Mouse (Mus musculus) lung, embryonic 14.5 days (tissue): ENCODE results near the gene Ankrd34b. TPM values are rescaled to one million over a fixed set of nuclear protein-coding genes. Genes with fewer than 3 reads are reported as not detected.

Experiments used
- ATAC-seq: fragments of 200-750 bp; cut with Nextera tagmentation; 2 replicates; pipeline ENCODE4 v1.8.0; 2017; ENCODE audit warnings: mild to moderate bottlenecking, moderate TSS enrichment, moderate library complexity; ENCODE audit not compliant: insufficient read depth
- DNase-seq: peaks from one replicate; pipeline ENCODE4 v3.0.0-alpha.2; 2015
- H3K27ac ChIP-seq: fragments of 300-500 bp; sonication (generic); 2 replicates; pipeline ENCODE4 v1.5.1; 2014; ENCODE audit warnings: low read depth, mild to moderate bottlenecking, moderate library complexity
- H3K27me3 ChIP-seq: fragments of 300-500 bp; sonication (generic); 2 replicates; pipeline ENCODE4 v1.6.1; 2014; ENCODE audit warnings: low read length, control low read depth; ENCODE audit not compliant: insufficient read depth
- H3K36me3 ChIP-seq: fragments of 300-500 bp; sonication (generic); 2 replicates; pipeline ENCODE4 v1.6.1; 2014; ENCODE audit warnings: control low read depth; ENCODE audit not compliant: insufficient read depth
- H3K4me1 ChIP-seq: fragments of 300-500 bp; sonication (generic); 2 replicates; pipeline ENCODE4 v1.6.1; 2014; ENCODE audit warnings: antibody characterized with exemption, control low read depth; ENCODE audit not compliant: insufficient read depth
- H3K4me2 ChIP-seq: fragments of 300-500 bp; sonication (generic); 2 replicates; pipeline ENCODE4 v1.6.1; 2014; ENCODE audit warnings: mild to moderate bottlenecking
- H3K4me3 ChIP-seq: fragments of 300-500 bp; sonication (generic); 2 replicates; pipeline ENCODE4 v1.5.1; 2014; ENCODE audit warnings: low read depth, low read length
- H3K9ac ChIP-seq: fragments of 300-500 bp; sonication (generic); 2 replicates; pipeline ENCODE4 v1.6.1; 2014
- H3K9me3 ChIP-seq: fragments of 300-500 bp; sonication (generic); 2 replicates; pipeline ENCODE4 v1.6.1; 2016; ENCODE audit warnings: low read depth, low read length, control low read depth
- CTCF ChIP-seq: IDR thresholded peaks from 2 replicates; pipeline ENCODE4 v1.5.1; 2016; ENCODE audit warnings: antibody characterized with exemption, low read depth
- WGBS: fragments of 180-500 bp; shearing (Covaris S2); extraction: QIAGEN DNeasy Blood & Tissue Kit; methylation state at CpG from one replicate; pipeline ENCODE4 v1.1.7; 2014; 5-methylcytosine and 5-hydroxymethylcytosine counted together
- polyA plus RNA-seq: library from polyadenylated mRNA; unstranded; fragments of >200 nt; fragmentation: Nextera tagmentation; extraction: Ambion mirVana; gene quantifications from 2 replicates; pipeline ENCODE4 v1.2.1, GENCODE M21; 2014

The Ankrd34b gene
- polyA plus RNA-seq, 1 experiment from 2014 or later: 0.34 TPM

- Histone ChIP-seq H3K27me3 (no peaks in the 10 kb centered on the region), H3K4me2 (no peak overlapping the region), H3K36me3 (no peaks in the 10 kb centered on the region), H3K9me3 (no peaks in the 10 kb centered on the region), H3K9ac (no peak overlapping the region), H3K4me3 (no peak overlapping the region), H3K4me1 (no peaks in the 10 kb centered on the region), H3K27ac (no peak overlapping the region)
- ATAC-seq (no peak), DNase-seq (no peak)
- TF ChIP-seq CTCF: no peak
- WGBS: 65% methylated on average over 3 of the region's 3 CpGs
Observed at GRCm38 (mm10) chr13:92464698-92465097, 39.0 kb downstream of the Ankrd34b start.

GRCm38 (mm10) chr13:92467891-92468290, 42.2 kb downstream of the Ankrd34b start:
- no peaks in the 10 kb centered on the region for H3K4me1 ChIP-seq
- H3K9ac ChIP-seq: no peak overlapping the region
- ATAC-seq: no peak
- no peak for DNase-seq
- 74% methylated on average over 9 of the region's 9 CpGs for WGBS
- no peaks in the 10 kb centered on the region for H3K27me3 ChIP-seq
- H3K4me2 ChIP-seq: no peak overlapping the region
- H3K27ac ChIP-seq: no peak overlapping the region
- H3K9me3 ChIP-seq: no peaks in the 10 kb centered on the region
- no peaks in the 10 kb centered on the region for H3K36me3 ChIP-seq
- no peak for TF ChIP-seq CTCF
- no peak overlapping the region for H3K4me3 ChIP-seq

GRCm38 (mm10) chr13:92469381-92469780, 43.7 kb downstream of the Ankrd34b start:
- Histone ChIP-seq H3K4me1 (no peaks in the 10 kb centered on the region), H3K9me3 (no peaks in the 10 kb centered on the region), H3K36me3 (no peaks in the 10 kb centered on the region), H3K4me2 (no peak overlapping the region), H3K27me3 (no peaks in the 10 kb centered on the region), H3K27ac (no peak overlapping the region), H3K9ac (no peak overlapping the region), H3K4me3 (no peak overlapping the region)
- ATAC-seq (no peak), DNase-seq (no peak)
- 49% methylated on average over 2 of the region's 2 CpGs for WGBS
- TF ChIP-seq CTCF: no peak

- Histone ChIP-seq H3K4me2 (no peak overlapping the region), H3K4me1 (no peaks in the 10 kb centered on the region), H3K27me3 (no peaks in the 10 kb centered on the region), H3K9ac (no peak overlapping the region), H3K9me3 (no peaks in the 10 kb centered on the region), H3K4me3 (no peak overlapping the region), H3K27ac (no peak overlapping the region), H3K36me3 (no peaks in the 10 kb centered on the region)
- no peak for TF ChIP-seq CTCF
- no peak for DNase-seq
- WGBS: 54% methylated on average over 2 of the region's 2 CpGs
- ATAC-seq: no peak
Observed at GRCm38 (mm10) chr13:92470151-92470550, 44.5 kb downstream of the Ankrd34b start.

GRCm38 (mm10) chr13:92483348-92483747, 57.7 kb downstream of the Ankrd34b start:
- ATAC-seq: peak; percentile 72
- 0 out of 2 replicates have a peak overlapping the region, but pooled peaks have one; percentile 16 for H3K27ac ChIP-seq
- peak; percentile 68 for TF ChIP-seq CTCF

GRCm38 (mm10) chr13:92483852-92484463, 58.3 kb downstream of the Ankrd34b start, which contains the start of gene Fam151b:
Gene Fam151b (minus strand): TSS chr13:92484015.
- TF ChIP-seq CTCF: no peak
- DNase-seq: peak; percentile 95
- Histone ChIP-seq H3K9ac (peak within 1 kb of the TSS; percentile 40; the same call in 1 of the 2 replicates), H3K9me3 (no peaks in the 10 kb centered on the region), H3K4me1 (no peaks in the 10 kb centered on the region), H3K4me2 (peak within 1 kb of the TSS; percentile 72), H3K36me3 (0 out of 2 replicates have a peak, but pooled peaks cover 3% of the 10 kb centered on the region), H3K4me3 (peak within 1 kb of the TSS; percentile 47), H3K27ac (peak within 1 kb of the TSS; percentile 47; the same call in 1 of the 2 replicates), H3K27me3 (no peaks in the 10 kb centered on the region)
- peak; percentile 99 for ATAC-seq
- 7% methylated on average over 19 of the region's 19 CpGs for WGBS

More at GRCm38 (mm10) chr13:92483348-92483747, 57.7 kb downstream of the Ankrd34b start:
- 14% methylated on average over 3 of the region's 3 CpGs for WGBS
- Histone ChIP-seq H3K36me3 (0 out of 2 replicates have a peak, but pooled peaks cover 3% of the 10 kb centered on the region), H3K4me1 (no peaks in the 10 kb centered on the region), H3K9me3 (no peaks in the 10 kb centered on the region), H3K4me3 (peak overlapping the region; percentile 47), H3K27me3 (no peaks in the 10 kb centered on the region), H3K4me2 (peak overlapping the region; percentile 72), H3K9ac (peak overlapping the region; percentile 38; the same call in 1 of the 2 replicates)
- peak; percentile 74 for DNase-seq

- DNase-seq: no peak
- Histone ChIP-seq H3K27me3 (no peaks in the 10 kb centered on the region), H3K9me3 (no peaks in the 10 kb centered on the region), H3K36me3 (peaks cover 27% of the 10 kb centered on the region), H3K27ac (no peak overlapping the region), H3K4me3 (no peak overlapping the region), H3K4me2 (no peak overlapping the region), H3K4me1 (no peaks in the 10 kb centered on the region), H3K9ac (no peak overlapping the region)
- no peak for ATAC-seq
- WGBS: 79% methylated on average over 4 of the region's 4 CpGs
- no peak for TF ChIP-seq CTCF
Observed at GRCm38 (mm10) chr13:92490817-92491216, 65.1 kb downstream of the Ankrd34b start.

Other genes starting within 250 kb of the Ankrd34b start
- gene Gm20379, start 119.9 kb upstream of the Ankrd34b start, polyA plus RNA-seq: 0.95 and 1.4 TPM in 2 replicates
- gene Dhfr, start 71.2 kb upstream of the Ankrd34b start, polyA plus RNA-seq: 19.2 and 21.6 TPM in 2 replicates
- gene Msh3, start 70.9 kb upstream of the Ankrd34b start, polyA plus RNA-seq: 27.6 and 29.1 TPM in 2 replicates
- gene Fam151b, start 58.1 kb downstream of the Ankrd34b start, polyA plus RNA-seq: 0.37 TPM in 1 of 2 replicates, not detected in the other
- gene Zfyve16, start 105.0 kb downstream of the Ankrd34b start, polyA plus RNA-seq: 11.9 and 13.6 TPM in 2 replicates
- not detected in 2 replicates for gene Spz1, start 150.3 kb downstream of the Ankrd34b start, polyA plus RNA-seq
- 22.0 and 22.5 TPM in 2 replicates for gene Serinc5, start 185.2 kb downstream of the Ankrd34b start, polyA plus RNA-seq